Mouse (Mus musculus) central nervous system, embryonic 18 days (tissue): ENCODE measurements around the gene Spam1. TPM values are rescaled to one million over a fixed set of nuclear protein-coding genes. Genes with fewer than 3 reads are reported as not detected.

Experiments used
- polyA plus RNA-seq: library from polyadenylated mRNA; depleted of rRNA; stranded (reverse); fragments of >200 nt; gene quantifications from 2 replicates; pipeline ENCODE4 v1.2.3, GENCODE M21; 2012; rRNA removed

Gene Spam1
- polyA plus RNA-seq: not detected in 2 replicates

DNA sequence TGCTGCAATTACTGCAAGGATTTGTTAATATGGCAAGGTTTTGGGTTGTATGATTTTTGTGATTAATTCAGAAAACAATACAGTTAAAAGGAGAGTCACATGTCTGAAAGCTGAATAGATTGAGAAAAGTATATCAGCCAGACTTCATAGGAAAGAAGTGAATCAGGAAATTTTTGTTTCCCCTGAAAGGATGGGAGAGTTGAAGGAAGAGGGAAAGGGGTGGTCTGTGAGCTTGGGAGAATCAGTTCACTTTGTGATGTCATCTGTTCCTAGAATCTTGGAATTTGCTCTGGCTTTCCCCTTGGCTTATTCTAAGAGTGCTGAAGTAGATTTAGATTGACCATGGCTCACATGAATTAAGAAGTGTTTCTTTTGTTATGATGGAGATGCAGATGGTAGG is at the start of gene Spam1:
Gene Spam1, plus strand, starts transcription at position 301 of the 400 bp plus-strand sequence.

DNA sequence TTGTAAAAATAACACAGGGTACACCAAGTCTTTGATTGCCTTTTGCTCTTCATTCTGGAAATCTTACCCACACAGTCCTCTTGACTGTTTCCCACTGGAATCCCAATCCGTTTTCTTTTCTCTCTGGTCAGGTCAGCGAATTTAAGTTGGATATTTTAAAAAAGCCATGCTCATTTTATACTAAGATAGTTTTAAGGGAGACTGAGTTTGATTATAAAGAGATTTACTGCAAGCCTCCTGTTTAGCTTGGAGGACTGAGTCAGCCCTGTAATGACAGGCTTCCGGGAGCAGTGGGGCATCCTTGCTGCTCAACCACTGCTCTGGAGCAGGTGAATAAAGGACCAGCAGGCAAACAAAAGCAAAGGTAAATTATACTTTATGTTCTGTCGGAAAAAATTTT is 43.0 kb upstream of the Spam1 start, which contains the start of gene Hyal4:
Gene Hyal4, plus strand, starts transcription at position 301 of the 400 bp plus-strand sequence.

Other genes with a start within 250 kb of the Spam1 start
- 0.99 TPM in 1 of 2 replicates, not detected in the other for gene Lmod2, start 193.4 kb upstream of the Spam1 start, polyA plus RNA-seq
- 23.5 and 24.8 TPM in 2 replicates for gene Wasl, start 126.2 kb upstream of the Spam1 start, polyA plus RNA-seq
- gene Hyal6, start 57.9 kb upstream of the Spam1 start, polyA plus RNA-seq: not detected in 2 replicates
- not detected in 2 replicates for gene Hyal4, start 42.9 kb upstream of the Spam1 start, polyA plus RNA-seq
- not detected in 2 replicates for gene Hyal5, start 66.8 kb downstream of the Spam1 start, polyA plus RNA-seq
- gene Tmem229a, start 165.1 kb downstream of the Spam1 start, polyA plus RNA-seq: 5.7 and 7.2 TPM in 2 replicates